Mouse (Mus musculus) embryonic facial prominence, embryonic 15.5 days (tissue): ENCODE measurements around the gene Acsbg2. TPM values are rescaled to one million over a fixed set of nuclear protein-coding genes. Genes with fewer than 3 reads are reported as not detected.

Experiments used
- ATAC-seq: fragments of 200-750 bp; cut with Nextera tagmentation; 2 replicates; pipeline ENCODE4 v1.8.0; 2017; ENCODE audit warnings: low read depth, moderate TSS enrichment; ENCODE audit not compliant: insufficient number of reproducible peaks, low FRiP score, low TSS enrichment
- H3K27ac ChIP-seq: fragments of 300-500 bp; sonication (generic); replicated peaks from 2 replicates; pipeline ENCODE4 v1.5.1; 2015; ENCODE audit warnings: mild to moderate bottlenecking, inconsistent platforms
- H3K27me3 ChIP-seq: fragments of 300-500 bp; sonication (generic); 2 replicates; pipeline ENCODE4 v1.6.1; 2015; ENCODE audit warnings: inconsistent platforms
- H3K36me3 ChIP-seq: fragments of 300-500 bp; sonication (generic); 2 replicates; pipeline ENCODE4 v1.6.1; 2015; ENCODE audit warnings: mild to moderate bottlenecking, inconsistent platforms
- H3K4me1 ChIP-seq: fragments of 300-500 bp; sonication (generic); 2 replicates; pipeline ENCODE4 v1.6.1; 2015; ENCODE audit warnings: inconsistent platforms
- H3K4me2 ChIP-seq: fragments of 300-500 bp; sonication (generic); replicated peaks from 2 replicates; pipeline ENCODE4 v1.6.1; 2015; ENCODE audit warnings: mild to moderate bottlenecking, inconsistent platforms
- H3K4me3 ChIP-seq: fragments of 300-500 bp; sonication (generic); replicated peaks from 2 replicates; pipeline ENCODE4 v1.5.1; 2015; ENCODE audit warnings: mild to moderate bottlenecking, inconsistent platforms
- H3K9ac ChIP-seq: fragments of 300-500 bp; sonication (generic); 2 replicates; pipeline ENCODE4 v1.6.1; 2015; ENCODE audit warnings: inconsistent platforms
- H3K9me3 ChIP-seq: fragments of 300-500 bp; sonication (generic); replicated peaks from 2 replicates; pipeline ENCODE4 v1.6.1; 2016; ENCODE audit warnings: inconsistent platforms
- WGBS: fragments of 180-500 bp; shearing (Covaris S2); methylation state at CpG from one replicate; pipeline ENCODE4 v1.1.7; 2015; 5-methylcytosine and 5-hydroxymethylcytosine counted together
- polyA plus RNA-seq: library from polyadenylated mRNA; unstranded; fragments of >200 nt; fragmentation: Nextera tagmentation; extraction: Ambion mirVana; gene quantifications from 2 replicates; pipeline ENCODE4 v1.2.1, GENCODE M21; 2015

Acsbg2 gene
- polyA plus RNA-seq, 1 experiment from 2014 or later, result 0.16 TPM

- H3K9me3 ChIP-seq, result no peaks in the 10 kb centered on the region
- H3K4me2 ChIP-seq, result no peak overlapping the region
- peak; percentile 56; the same call in 1 of the 2 replicates for ATAC-seq
- H3K4me3 ChIP-seq, result no peak overlapping the region
- H3K4me1 ChIP-seq, result peaks cover 7% of the 10 kb centered on the region
- H3K36me3 ChIP-seq, result no peaks in the 10 kb centered on the region
- no peaks in the 10 kb centered on the region for H3K27me3 ChIP-seq
- no peak overlapping the region for H3K9ac ChIP-seq
- WGBS, result 60% methylated on average over 8 of the region's 8 CpGs
- peak overlapping the region; percentile 78 for H3K27ac ChIP-seq
Observed at GRCm38 (mm10) chr17:56819694-56820111, 54.5 kb downstream of the Acsbg2 start.

DNA sequence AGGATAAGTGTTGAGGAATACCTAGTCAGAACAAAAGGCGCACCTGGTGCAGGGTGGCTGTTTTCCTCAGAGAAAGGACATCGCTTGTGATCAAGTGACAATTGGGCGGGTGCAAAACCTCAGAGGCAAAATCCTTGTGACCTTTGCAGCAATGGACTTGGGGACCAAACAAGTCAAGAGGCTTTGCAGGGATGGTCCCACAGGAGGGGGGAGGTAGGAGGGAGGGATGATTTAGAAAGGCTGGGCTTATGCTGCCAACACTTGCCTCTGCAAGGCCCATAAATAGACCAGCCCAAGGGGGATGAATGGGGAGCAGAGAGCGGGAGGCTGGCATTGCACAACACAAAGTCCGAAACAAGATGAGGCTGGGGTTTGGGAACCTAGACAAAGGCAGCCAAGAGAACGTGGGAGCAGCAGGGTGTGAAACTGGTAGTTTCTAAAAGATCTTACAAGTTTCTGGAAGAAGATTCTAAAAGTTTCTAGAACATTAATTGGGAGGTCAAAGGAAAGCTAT, 55.2 kb downstream of the Acsbg2 start:
- H3K9ac ChIP-seq, result no peak overlapping the region

DNA sequence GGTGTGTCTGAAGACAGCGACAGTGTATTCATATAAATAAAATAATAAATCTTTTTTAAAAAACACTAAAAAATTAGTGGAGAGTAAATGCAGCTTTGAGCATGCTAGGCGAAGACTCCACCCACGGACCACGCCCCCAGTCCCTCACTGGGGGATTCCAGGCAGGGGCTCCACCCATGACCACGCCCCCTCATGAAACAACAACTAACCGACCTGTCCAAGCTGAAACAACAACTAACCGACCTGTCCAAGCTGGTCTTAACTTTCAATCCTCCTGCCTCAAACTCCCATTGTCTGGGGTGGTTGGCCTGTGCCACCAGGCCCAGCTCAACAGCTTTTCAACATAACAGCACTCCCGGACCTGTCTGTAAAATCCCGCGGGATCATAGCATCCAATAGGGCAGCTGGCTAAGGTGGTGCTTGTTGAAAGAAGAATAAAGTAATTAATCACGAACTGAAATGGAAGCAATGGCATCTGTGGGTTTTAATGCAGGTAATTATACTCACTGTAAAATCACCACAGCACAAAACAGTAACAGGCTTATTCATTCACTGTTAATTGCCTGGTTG, 56.1 kb downstream of the Acsbg2 start:
- Histone ChIP-seq H3K27me3 (no peaks in the 10 kb centered on the region), H3K9me3 (no peaks in the 10 kb centered on the region), H3K9ac (no peak overlapping the region), H3K4me2 (no peak overlapping the region), H3K4me1 (peaks cover 12% of the 10 kb centered on the region), H3K4me3 (no peak overlapping the region), H3K36me3 (no peaks in the 10 kb centered on the region), H3K27ac (no peak overlapping the region)
- no peak for ATAC-seq
- WGBS, result 31% methylated on average over 11 of the region's 11 CpGs

More for the DNA sequence above, 55.2 kb downstream of the Acsbg2 start:
- ATAC-seq, result no peak
- Histone ChIP-seq H3K4me2 (no peak overlapping the region), H3K36me3 (no peaks in the 10 kb centered on the region), H3K27ac (peak overlapping the region; percentile 78; the same call in 1 of the 2 replicates), H3K9me3 (no peaks in the 10 kb centered on the region), H3K4me3 (no peak overlapping the region), H3K27me3 (no peaks in the 10 kb centered on the region), H3K4me1 (peaks cover 12% of the 10 kb centered on the region)
- WGBS, result 62% methylated on average over 6 of the region's 6 CpGs

- no peak for ATAC-seq
- Histone ChIP-seq H3K9ac (no peak overlapping the region), H3K4me2 (no peak overlapping the region), H3K4me3 (no peak overlapping the region), H3K4me1 (peaks cover 20% of the 10 kb centered on the region), H3K36me3 (no peaks in the 10 kb centered on the region), H3K27ac (no peak overlapping the region), H3K27me3 (no peaks in the 10 kb centered on the region), H3K9me3 (no peaks in the 10 kb centered on the region)
- WGBS, result 85% methylated on average over 3 of the region's 3 CpGs
Observed at GRCm38 (mm10) chr17:56815057-56815345, 59.2 kb downstream of the Acsbg2 start.

- Histone ChIP-seq H3K4me1 (peaks cover 18% of the 10 kb centered on the region), H3K27me3 (no peaks in the 10 kb centered on the region), H3K36me3 (no peaks in the 10 kb centered on the region), H3K9me3 (no peaks in the 10 kb centered on the region), H3K4me2 (no peak overlapping the region), H3K27ac (no peak overlapping the region), H3K4me3 (no peak overlapping the region), H3K9ac (no peak overlapping the region)
- WGBS, result 15% methylated on average over 24 of the region's 24 CpGs
- ATAC-seq, result peak; percentile 30; the same call in 1 of the 2 replicates
Observed at GRCm38 (mm10) chr17:56814316-56815056, 59.8 kb downstream of the Acsbg2 start.

DNA sequence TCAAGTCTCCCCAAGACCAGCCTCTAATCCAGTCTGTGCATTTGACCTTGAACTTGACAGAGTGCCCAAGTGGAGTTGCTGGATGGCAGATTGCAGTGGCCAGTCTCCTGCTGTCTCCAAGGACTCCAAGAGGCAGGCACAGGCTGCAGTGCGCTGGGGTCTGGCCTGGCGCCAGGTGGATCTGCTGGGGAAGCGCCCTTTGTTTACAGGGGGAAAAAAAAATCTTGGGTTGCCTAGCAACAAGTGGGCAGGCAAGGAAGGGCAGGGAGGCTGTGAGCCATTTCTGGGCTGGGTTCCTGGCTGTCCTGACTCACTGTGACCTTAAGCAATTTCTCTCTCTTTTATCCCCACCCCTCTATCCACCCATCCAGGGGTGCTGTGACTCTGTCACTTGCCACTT, 64.0 kb downstream of the Acsbg2 start:
- Histone ChIP-seq H3K9me3 (no peaks in the 10 kb centered on the region), H3K27ac (0 out of 2 replicates have a peak overlapping the region, but pooled peaks have one; percentile 40), H3K27me3 (no peaks in the 10 kb centered on the region), H3K36me3 (no peaks in the 10 kb centered on the region), H3K9ac (no peak overlapping the region), H3K4me3 (no peak overlapping the region), H3K4me2 (no peak overlapping the region), H3K4me1 (peaks cover 18% of the 10 kb centered on the region)
- ATAC-seq, result peak; percentile 45; the same call in 1 of the 2 replicates
- 1% methylated on average over 3 of the region's 3 CpGs for WGBS

DNA sequence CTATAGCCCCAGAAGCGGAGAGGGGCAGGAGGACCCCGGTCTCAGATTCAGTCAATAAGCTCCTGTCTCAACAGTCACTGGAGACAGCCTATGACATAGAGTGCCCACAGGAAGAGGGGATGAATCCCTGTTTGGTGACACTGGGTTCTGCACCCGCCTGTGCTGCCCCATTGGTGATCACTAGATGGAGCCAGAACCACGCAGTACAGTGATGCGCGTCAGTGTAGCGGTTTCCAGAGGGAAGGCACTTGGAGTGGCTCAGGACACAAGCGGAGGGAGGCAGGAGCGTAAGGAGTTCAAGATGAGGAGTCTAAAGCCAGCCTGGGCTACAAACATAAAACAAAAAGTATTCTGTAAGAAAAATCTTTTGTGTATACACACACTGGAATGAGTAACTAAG, 65.7 kb downstream of the Acsbg2 start:
- Histone ChIP-seq H3K9ac (no peak overlapping the region), H3K36me3 (no peaks in the 10 kb centered on the region), H3K4me1 (peaks cover 11% of the 10 kb centered on the region), H3K27me3 (no peaks in the 10 kb centered on the region), H3K4me2 (no peak overlapping the region), H3K27ac (no peak overlapping the region), H3K4me3 (no peak overlapping the region), H3K9me3 (no peaks in the 10 kb centered on the region)
- ATAC-seq, result peak; percentile 67; the same call in 1 of the 2 replicates
- 9% methylated on average over 9 of the region's 9 CpGs for WGBS

DNA sequence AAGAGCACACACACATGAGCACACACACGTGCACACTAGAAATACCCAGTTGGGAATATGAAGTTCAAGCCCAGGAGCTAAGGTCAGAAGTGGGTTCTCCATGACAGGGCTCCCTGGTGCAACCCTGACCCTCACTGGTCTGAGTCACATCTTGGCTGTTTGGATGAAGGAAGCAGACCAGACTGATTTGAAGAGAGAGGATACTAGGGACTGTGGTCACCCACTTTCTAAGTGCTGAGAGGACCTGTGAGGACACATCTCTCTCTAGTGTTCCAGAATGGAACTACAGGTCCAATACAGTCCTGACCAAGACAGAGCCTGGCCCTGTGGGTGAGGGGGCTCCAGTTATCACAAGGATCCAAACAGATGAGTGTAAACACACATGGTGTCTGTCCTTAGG, 68.5 kb downstream of the Acsbg2 start:
- Histone ChIP-seq H3K4me1 (peaks cover 10% of the 10 kb centered on the region), H3K27ac (no peak overlapping the region), H3K36me3 (peaks cover 4% of the 10 kb centered on the region; the same call in 1 of the 2 replicates), H3K4me2 (no peak overlapping the region), H3K4me3 (no peak overlapping the region), H3K27me3 (no peaks in the 10 kb centered on the region), H3K9me3 (no peaks in the 10 kb centered on the region), H3K9ac (no peak overlapping the region)
- WGBS, result 79% methylated on average over 1 of the region's 1 CpGs
- no peak for ATAC-seq

- peaks cover 2% of the 10 kb centered on the region for H3K4me1 ChIP-seq
- WGBS, result 79% methylated on average over 5 of the region's 5 CpGs
Observed at GRCm38 (mm10) chr17:56804952-56805351, 69.3 kb downstream of the Acsbg2 start.

GRCm38 (mm10) chr17:56802065-56802464, 72.2 kb downstream of the Acsbg2 start:
- Histone ChIP-seq H3K27me3 (no peaks in the 10 kb centered on the region), H3K36me3 (peaks cover 4% of the 10 kb centered on the region; the same call in 1 of the 2 replicates), H3K4me3 (no peak overlapping the region), H3K9ac (no peak overlapping the region), H3K9me3 (no peaks in the 10 kb centered on the region), H3K4me2 (no peak overlapping the region), H3K4me1 (no peaks in the 10 kb centered on the region), H3K27ac (no peak overlapping the region)
- WGBS, result 60% methylated on average over 8 of the region's 8 CpGs
- no peak for ATAC-seq

More at GRCm38 (mm10) chr17:56804952-56805351, 69.3 kb downstream of the Acsbg2 start:
- Histone ChIP-seq H3K9me3 (no peaks in the 10 kb centered on the region), H3K4me2 (no peak overlapping the region), H3K4me3 (no peak overlapping the region), H3K27ac (no peak overlapping the region), H3K36me3 (peaks cover 4% of the 10 kb centered on the region; the same call in 1 of the 2 replicates), H3K27me3 (no peaks in the 10 kb centered on the region), H3K9ac (no peak overlapping the region)
- no peak for ATAC-seq

GRCm38 (mm10) chr17:56799276-56799675, 75.0 kb downstream of the Acsbg2 start:
- Histone ChIP-seq H3K9me3 (no peaks in the 10 kb centered on the region), H3K4me3 (no peak overlapping the region), H3K36me3 (peaks cover 4% of the 10 kb centered on the region; the same call in 1 of the 2 replicates), H3K27ac (no peak overlapping the region), H3K9ac (no peak overlapping the region), H3K4me2 (no peak overlapping the region), H3K27me3 (no peaks in the 10 kb centered on the region), H3K4me1 (no peaks in the 10 kb centered on the region)
- 76% methylated on average over 3 of the region's 3 CpGs for WGBS
- ATAC-seq, result no peak
